Mouse (Mus musculus): ENCODE results near the gene Llgl2. TPM values are rescaled to one million over a fixed set of nuclear protein-coding genes. Genes with fewer than 3 reads are reported as not detected.

Gene Llgl2
- polyA plus RNA-seq, 1 experiment from 2014 or later, result 0.80 TPM

GRCm38 (mm10) chr11:115904231-115904955 is 80.5 kb downstream of the Llgl2 start:
- WGBS (ENCODE audit: missing documents), result 88% methylated on average over 8 of the region's 8 CpGs
- no peak overlapping the region for H3K27ac ChIP-seq
- H3K79me2 ChIP-seq (ENCODE audit: inconsistent target), result no peaks in the 10 kb centered on the region
- H3K36me3 ChIP-seq (ENCODE audit: inconsistent target), result no peaks in the 10 kb centered on the region
- no peak overlapping the region for H3K4me3 ChIP-seq (ENCODE audit: inconsistent target)

Other genes with a start within 250 kb of the Llgl2 start
- gene Mrps7, start 220.1 kb upstream of the Llgl2 start, polyA plus RNA-seq (2018), result 21.1 to 35.5 TPM (median 25.6 TPM) in 3 replicates
- 15.8 to 69.3 TPM (median 37.7 TPM) in 3 replicates for gene Gga3, start 220.0 kb upstream of the Llgl2 start, polyA plus RNA-seq (2018)
- gene Mif4gd, start 211.1 kb upstream of the Llgl2 start, polyA plus RNA-seq (2018), result 24.9 to 57.5 TPM (median 29.7 TPM) in 3 replicates
- 14.9 to 26.4 TPM (median 17.0 TPM) in 3 replicates for gene Slc25a19, start 195.8 kb upstream of the Llgl2 start, polyA plus RNA-seq (2018)
- gene Grb2, start 115.5 kb upstream of the Llgl2 start, polyA plus RNA-seq (2018), result 265 to 522 TPM (median 418 TPM) in 3 replicates
- gene Tmem94, start 58.6 kb upstream of the Llgl2 start, polyA plus RNA-seq (2018), result 13.8 to 22.4 TPM (median 14.1 TPM) in 3 replicates
- gene Caskin2, start 10.4 kb upstream of the Llgl2 start, polyA plus RNA-seq (2018), result 0.86 to 3.1 TPM (median 1.8 TPM) in 3 replicates
- 4.8 to 12.1 TPM (median 7.2 TPM) in 3 replicates for gene Tsen54, start 9.3 kb upstream of the Llgl2 start, polyA plus RNA-seq (2018)
- 0.13 TPM in 1 of 3 replicates, not detected in the others for gene Myo15b, start 34.4 kb downstream of the Llgl2 start, polyA plus RNA-seq (2018)
- 0.24 TPM in 1 of 3 replicates, not detected in the others for gene Smim5, start 75.9 kb downstream of the Llgl2 start, polyA plus RNA-seq (2018)
- gene Smim6, start 88.0 kb downstream of the Llgl2 start, polyA plus RNA-seq (2018), result not detected in 3 replicates
- 25.1 to 51.8 TPM (median 29.4 TPM) in 3 replicates for gene Sap30bp, start 109.2 kb downstream of the Llgl2 start, polyA plus RNA-seq (2018)
- 9.2 to 13.0 TPM (median 10.3 TPM) in 3 replicates for gene Recql5, start 109.4 kb downstream of the Llgl2 start, polyA plus RNA-seq (2018)
- gene Itgb4, start 150.7 kb downstream of the Llgl2 start, polyA plus RNA-seq (2018), result not detected in 3 replicates
- 7.6 to 30.8 TPM (median 14.0 TPM) in 3 replicates for gene Galk1, start 188.7 kb downstream of the Llgl2 start, polyA plus RNA-seq (2018)
- 470 to 740 TPM (median 693 TPM) in 3 replicates for gene H3f3b, start 203.9 kb downstream of the Llgl2 start, polyA plus RNA-seq (2018)
- gene Unk, start 206.3 kb downstream of the Llgl2 start, polyA plus RNA-seq (2018), result 12.2 to 20.0 TPM (median 19.4 TPM) in 3 replicates